Mouse (Mus musculus) stomach, postnatal 0 days (tissue): ENCODE results near the gene Auts2.

Source experiments
- CTCF ChIP-seq: IDR thresholded peaks from 2 replicates; pipeline ENCODE4 v1.5.1; 2016; ENCODE audit warnings: antibody characterized with exemption, low read depth, mild to moderate bottlenecking, moderate library complexity
- EP300 ChIP-seq: optimal IDR thresholded peaks from 2 replicates; pipeline ENCODE3; 2016; ENCODE audit warnings: antibody characterized with exemption

DNA sequence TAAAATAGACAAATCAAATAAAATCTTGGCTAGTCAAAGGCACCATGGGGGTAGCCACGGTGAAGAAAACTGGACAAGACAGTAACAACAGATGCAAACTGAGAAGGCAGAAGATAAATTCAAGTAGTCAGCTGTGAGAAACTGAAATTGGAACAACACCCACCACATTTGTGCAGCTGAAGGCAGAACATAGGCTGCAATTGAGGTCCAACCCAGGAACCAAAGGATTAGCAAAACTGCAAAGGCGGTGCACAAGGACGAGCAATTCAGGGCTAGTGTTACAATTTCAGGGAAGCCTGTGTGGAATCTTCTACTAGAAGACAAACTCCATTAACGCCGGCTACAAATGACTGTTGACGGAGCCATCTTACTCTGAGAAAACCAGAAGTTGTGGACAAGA, 550.9 kb downstream of the Auts2 start:
- TF ChIP-seq CTCF (no peak), EP300 (no peak)
